Mouse (Mus musculus) limb, embryonic 12.5 days (tissue): ENCODE data around the gene Rsbn1. TPM values are rescaled to one million over a fixed set of nuclear protein-coding genes. Genes with fewer than 3 reads are reported as not detected.
A peak's percentile ranks its signal among the peaks of the same experiment; 100 is the strongest.

Experiments
- ATAC-seq: fragments of 200-750 bp; cut with Nextera tagmentation; 2 replicates; pipeline ENCODE4 v1.8.0; 2017; ENCODE audit warnings: low read depth, moderate TSS enrichment; ENCODE audit not compliant: insufficient number of reproducible peaks, insufficient read depth, low FRiP score, low TSS enrichment
- H3K27ac ChIP-seq: fragments of 300-500 bp; sonication (generic); 2 replicates; pipeline ENCODE4 v1.5.1; 2016; ENCODE audit warnings: mild to moderate bottlenecking, moderate library complexity
- H3K27me3 ChIP-seq: fragments of 300-500 bp; sonication (generic); 2 replicates; pipeline ENCODE4 v1.6.1; 2016; ENCODE audit warnings: mild to moderate bottlenecking, moderate library complexity
- H3K36me3 ChIP-seq: fragments of 300-500 bp; sonication (generic); 2 replicates; pipeline ENCODE4 v1.6.1; 2016; ENCODE audit warnings: mild to moderate bottlenecking, moderate library complexity
- H3K4me1 ChIP-seq: fragments of 300-500 bp; sonication (generic); replicated peaks from 2 replicates; pipeline ENCODE4 v1.6.1; 2016
- H3K4me2 ChIP-seq: fragments of 300-500 bp; sonication (generic); 2 replicates; pipeline ENCODE4 v1.6.1; 2016; ENCODE audit warnings: mild to moderate bottlenecking, moderate library complexity
- H3K4me3 ChIP-seq: fragments of 300-500 bp; sonication (generic); replicated peaks from 2 replicates; pipeline ENCODE4 v1.5.1; 2016; ENCODE audit warnings: mild to moderate bottlenecking
- H3K9ac ChIP-seq: fragments of 300-500 bp; sonication (generic); replicated peaks from 2 replicates; pipeline ENCODE4 v1.6.1; 2016; ENCODE audit warnings: mild to moderate bottlenecking, moderate library complexity
- H3K9me3 ChIP-seq: fragments of 300-500 bp; sonication (generic); 2 replicates; pipeline ENCODE4 v1.6.1; 2016; ENCODE audit warnings: mild to moderate bottlenecking, moderate library complexity
- WGBS: fragments of 180-500 bp; shearing (Covaris S2); methylation state at CpG from one replicate; pipeline ENCODE4 v1.1.7; 2016; 5-methylcytosine and 5-hydroxymethylcytosine counted together
- polyA plus RNA-seq: library from polyadenylated mRNA; unstranded; fragments of >200 nt; fragmentation: Nextera tagmentation; extraction: Ambion mirVana; gene quantifications from 2 replicates; pipeline ENCODE4 v1.2.1, GENCODE M21; 2016

Gene Rsbn1
- polyA plus RNA-seq, 1 experiment from 2014 or later: 21.5 TPM

- Histone ChIP-seq H3K27me3 (no peaks in the 10 kb centered on the region), H3K4me3 (no peak overlapping the region), H3K9ac (no peak overlapping the region), H3K4me1 (no peaks in the 10 kb centered on the region), H3K27ac (no peak overlapping the region), H3K36me3 (peaks cover 3% of the 10 kb centered on the region; the same call in 1 of the 2 replicates), H3K9me3 (no peaks in the 10 kb centered on the region), H3K4me2 (no peak overlapping the region)
- 86% methylated on average over 7 of the region's 7 CpGs for WGBS
- no peak for ATAC-seq
These were observed 34.7 kb downstream of the Rsbn1 start for GRCm38 (mm10) chr3:103948666-103949065.

- H3K4me2 ChIP-seq: no peak overlapping the region
- no peaks in the 10 kb centered on the region for H3K9me3 ChIP-seq
- peaks cover 56% of the 10 kb centered on the region for H3K36me3 ChIP-seq
- H3K27ac ChIP-seq: no peak overlapping the region
- H3K27me3 ChIP-seq: no peaks in the 10 kb centered on the region
- no peaks in the 10 kb centered on the region for H3K4me1 ChIP-seq
- no peak for ATAC-seq
- H3K4me3 ChIP-seq: no peak overlapping the region
- 94% methylated on average over 3 of the region's 3 CpGs for WGBS
- no peak overlapping the region for H3K9ac ChIP-seq
These were observed 46.7 kb downstream of the Rsbn1 start for GRCm38 (mm10) chr3:103960622-103961021.

- Histone ChIP-seq H3K27me3 (no peaks in the 10 kb centered on the region), H3K27ac (peak overlapping the region; percentile 97), H3K4me1 (peaks cover 8% of the 10 kb centered on the region), H3K4me3 (peak overlapping the region; percentile 90), H3K9me3 (no peaks in the 10 kb centered on the region), H3K36me3 (peaks cover 33% of the 10 kb centered on the region), H3K4me2 (peak overlapping the region; percentile 68), H3K9ac (peak overlapping the region; percentile 91)
- ATAC-seq: no peak
- WGBS: 21% methylated on average over 2 of the region's 2 CpGs
These were observed 53.3 kb downstream of the Rsbn1 start for GRCm38 (mm10) chr3:103967231-103967630.

- under 1% methylated on average over 70 of the region's 70 CpGs for WGBS
- Histone ChIP-seq H3K27me3 (no peaks in the 10 kb centered on the region), H3K9ac (peak within 1 kb of the TSS; percentile 91), H3K36me3 (peaks cover 31% of the 10 kb centered on the region), H3K4me1 (peaks cover 8% of the 10 kb centered on the region), H3K4me2 (peak within 1 kb of the TSS; percentile 68), H3K4me3 (peak within 1 kb of the TSS; percentile 90), H3K27ac (peak within 1 kb of the TSS; percentile 97), H3K9me3 (no peaks in the 10 kb centered on the region)
- ATAC-seq: peak; percentile 96
These were observed 54.2 kb downstream of the Rsbn1 start, which contains the start of gene Phtf1 for GRCm38 (mm10) chr3:103967861-103968691. Phtf1 (plus strand) TSS chr3:103968110.

- H3K9ac ChIP-seq: peak overlapping the region; percentile 91
- 3% methylated on average over 24 of the region's 24 CpGs for WGBS
- no peaks in the 10 kb centered on the region for H3K9me3 ChIP-seq
- H3K4me2 ChIP-seq: peak overlapping the region; percentile 68
- H3K4me1 ChIP-seq: peaks cover 8% of the 10 kb centered on the region
- H3K27me3 ChIP-seq: no peaks in the 10 kb centered on the region
- peak; percentile 58 for ATAC-seq
- peak overlapping the region; percentile 90 for H3K4me3 ChIP-seq
- H3K27ac ChIP-seq: peak overlapping the region; percentile 97
- peaks cover 31% of the 10 kb centered on the region for H3K36me3 ChIP-seq
These were observed 54.8 kb downstream of the Rsbn1 start for GRCm38 (mm10) chr3:103968701-103969100.

GRCm38 (mm10) chr3:103971157-103971556 lies 57.2 kb downstream of the Rsbn1 start:
- Histone ChIP-seq H3K27ac (no peak overlapping the region), H3K4me2 (no peak overlapping the region), H3K4me1 (peaks cover 8% of the 10 kb centered on the region), H3K27me3 (no peaks in the 10 kb centered on the region), H3K9me3 (no peaks in the 10 kb centered on the region), H3K4me3 (no peak overlapping the region), H3K9ac (no peak overlapping the region), H3K36me3 (peaks cover 31% of the 10 kb centered on the region)
- WGBS: 96% methylated on average over 2 of the region's 2 CpGs
- no peak for ATAC-seq

GRCm38 (mm10) chr3:103984556-103984955 lies 70.6 kb downstream of the Rsbn1 start:
- no peaks in the 10 kb centered on the region for H3K4me1 ChIP-seq
- H3K9me3 ChIP-seq: no peaks in the 10 kb centered on the region
- no peaks in the 10 kb centered on the region for H3K27me3 ChIP-seq
- no peak overlapping the region for H3K9ac ChIP-seq
- no peak overlapping the region for H3K4me2 ChIP-seq
- H3K4me3 ChIP-seq: no peak overlapping the region
- H3K27ac ChIP-seq: no peak overlapping the region
- no peak for ATAC-seq
- WGBS: 92% methylated on average over 4 of the region's 4 CpGs
- peaks cover 64% of the 10 kb centered on the region for H3K36me3 ChIP-seq

GRCm38 (mm10) chr3:103985194-103985593 lies 71.3 kb downstream of the Rsbn1 start:
- 95% methylated on average over 2 of the region's 2 CpGs for WGBS
- ATAC-seq: no peak
- H3K36me3 ChIP-seq: peaks cover 65% of the 10 kb centered on the region

GRCm38 (mm10) chr3:103987831-103988432 lies 74.0 kb downstream of the Rsbn1 start:
- Histone ChIP-seq H3K9ac (no peak overlapping the region), H3K27me3 (no peaks in the 10 kb centered on the region), H3K27ac (no peak overlapping the region), H3K4me2 (no peak overlapping the region), H3K36me3 (peaks cover 76% of the 10 kb centered on the region), H3K4me1 (no peaks in the 10 kb centered on the region), H3K4me3 (no peak overlapping the region), H3K9me3 (no peaks in the 10 kb centered on the region)
- no peak for ATAC-seq
- 69% methylated on average over 5 of the region's 5 CpGs for WGBS

More at GRCm38 (mm10) chr3:103985194-103985593, 71.3 kb downstream of the Rsbn1 start:
- Histone ChIP-seq H3K9ac (no peak overlapping the region), H3K4me3 (no peak overlapping the region), H3K9me3 (no peaks in the 10 kb centered on the region), H3K27ac (no peak overlapping the region), H3K4me2 (no peak overlapping the region), H3K27me3 (no peaks in the 10 kb centered on the region), H3K4me1 (no peaks in the 10 kb centered on the region)

GRCm38 (mm10) chr3:103989352-103989751 lies 75.4 kb downstream of the Rsbn1 start:
- no peak for ATAC-seq
- Histone ChIP-seq H3K4me2 (no peak overlapping the region), H3K36me3 (peaks cover 78% of the 10 kb centered on the region), H3K9ac (no peak overlapping the region), H3K4me1 (no peaks in the 10 kb centered on the region), H3K4me3 (no peak overlapping the region), H3K9me3 (no peaks in the 10 kb centered on the region), H3K27ac (no peak overlapping the region), H3K27me3 (no peaks in the 10 kb centered on the region)
- WGBS: 91% methylated on average over 4 of the region's 4 CpGs

- Histone ChIP-seq H3K9ac (no peak overlapping the region), H3K36me3 (peaks cover 80% of the 10 kb centered on the region), H3K27ac (no peak overlapping the region), H3K4me1 (no peaks in the 10 kb centered on the region), H3K9me3 (no peaks in the 10 kb centered on the region), H3K4me3 (no peak overlapping the region), H3K27me3 (no peaks in the 10 kb centered on the region), H3K4me2 (no peak overlapping the region)
- ATAC-seq: no peak
- WGBS: 90% methylated on average over 3 of the region's 3 CpGs
These were observed 77.4 kb downstream of the Rsbn1 start for GRCm38 (mm10) chr3:103991271-103991670.
